Mouse (Mus musculus) intestine, postnatal 0 days (tissue): Measurements from ENCODE around the gene Plcb4. TPM values are rescaled to one million over a fixed set of nuclear protein-coding genes. Genes with fewer than 3 reads are reported as not detected.

Experiments used
- ATAC-seq: fragments of 200-750 bp; cut with Nextera tagmentation; 2 replicates; pipeline ENCODE4 v1.8.0; 2017; ENCODE audit warnings: mild to moderate bottlenecking, moderate TSS enrichment, moderate library complexity
- H3K27ac ChIP-seq: fragments of 300-500 bp; sonication (generic); 2 replicates; pipeline ENCODE4 v1.5.1; 2014; ENCODE audit warnings: mild to moderate bottlenecking, low read depth, low read length, moderate library complexity
- H3K27me3 ChIP-seq: fragments of 300-500 bp; sonication (generic); replicated peaks from 2 replicates; pipeline ENCODE4 v1.6.1; 2014; ENCODE audit warnings: low read length, mixed read lengths; ENCODE audit not compliant: control insufficient read depth, insufficient read depth
- H3K36me3 ChIP-seq: fragments of 300-500 bp; sonication (generic); 2 replicates; pipeline ENCODE4 v1.6.1; 2014; ENCODE audit warnings: mild to moderate bottlenecking, moderate library complexity; ENCODE audit not compliant: control insufficient read depth, insufficient read depth
- H3K4me1 ChIP-seq: fragments of 300-500 bp; sonication (generic); replicated peaks from 2 replicates; pipeline ENCODE4 v1.6.1; 2014; ENCODE audit warnings: antibody characterized with exemption, low read length, mixed read lengths; ENCODE audit not compliant: control insufficient read depth, insufficient read depth
- H3K4me2 ChIP-seq: fragments of 300-500 bp; sonication (generic); replicated peaks from 2 replicates; pipeline ENCODE4 v1.6.1; 2014; ENCODE audit warnings: low read depth, mild to moderate bottlenecking, moderate library complexity
- H3K4me3 ChIP-seq: fragments of 300-500 bp; sonication (generic); 2 replicates; pipeline ENCODE4 v1.5.1; 2014; ENCODE audit warnings: low read depth, low read length
- H3K9ac ChIP-seq: fragments of 300-500 bp; sonication (generic); 2 replicates; pipeline ENCODE4 v1.6.1; 2014; ENCODE audit warnings: mild to moderate bottlenecking, low read depth, low read length
- H3K9me3 ChIP-seq: fragments of 300-500 bp; sonication (generic); 2 replicates; pipeline ENCODE4 v1.6.1; 2016; ENCODE audit warnings: mixed run types; ENCODE audit not compliant: control insufficient read depth
- CTCF ChIP-seq: sonication (generic); IDR thresholded peaks from 2 replicates; pipeline ENCODE4 v1.5.1; 2016; ENCODE audit warnings: low read depth, mild to moderate bottlenecking, control low read depth, antibody characterized with exemption, moderate library complexity
- WGBS: fragments of 180-500 bp; shearing (Covaris S2); extraction: QIAGEN DNeasy Blood & Tissue Kit; methylation state at CpG from one replicate; pipeline ENCODE4 v1.1.7; 2014; 5-methylcytosine and 5-hydroxymethylcytosine counted together
- polyA plus RNA-seq: library from polyadenylated mRNA; unstranded; fragments of >200 nt; fragmentation: Nextera tagmentation; extraction: Ambion mirVana; gene quantifications from 2 replicates; pipeline ENCODE4 v1.2.1, GENCODE M21; 2015

The Plcb4 gene
- polyA plus RNA-seq, 1 experiment from 2014 or later, result 5.5 TPM

- Histone ChIP-seq H3K4me1 (no peaks in the 10 kb centered on the region), H3K27ac (no peak overlapping the region), H3K27me3 (no peaks in the 10 kb centered on the region), H3K9me3 (no peaks in the 10 kb centered on the region), H3K4me2 (no peak overlapping the region), H3K4me3 (no peak overlapping the region), H3K9ac (no peak overlapping the region), H3K36me3 (no peaks in the 10 kb centered on the region)
- TF ChIP-seq CTCF, result no peak
- ATAC-seq, result no peak
- WGBS, result 91% methylated on average over 4 of the region's 4 CpGs
Observed at GRCm38 (mm10) chr2:135883359-135883758, 224.5 kb downstream of the Plcb4 start.

- no peak overlapping the region for H3K4me3 ChIP-seq
- no peak overlapping the region for H3K9ac ChIP-seq
- no peaks in the 10 kb centered on the region for H3K9me3 ChIP-seq
- ATAC-seq, result no peak
- TF ChIP-seq CTCF, result no peak
- no peaks in the 10 kb centered on the region for H3K27me3 ChIP-seq
- H3K4me1 ChIP-seq, result no peaks in the 10 kb centered on the region
- 81% methylated on average over 7 of the region's 7 CpGs for WGBS
- H3K4me2 ChIP-seq, result no peak overlapping the region
- H3K27ac ChIP-seq, result no peak overlapping the region
- H3K36me3 ChIP-seq, result no peaks in the 10 kb centered on the region
Observed at GRCm38 (mm10) chr2:135884534-135885180, 225.8 kb downstream of the Plcb4 start.

- 59% methylated on average over 6 of the region's 6 CpGs for WGBS
- no peak overlapping the region for H3K27ac ChIP-seq
- no peak for ATAC-seq
Observed at GRCm38 (mm10) chr2:135885607-135886006, 226.8 kb downstream of the Plcb4 start.

DNA sequence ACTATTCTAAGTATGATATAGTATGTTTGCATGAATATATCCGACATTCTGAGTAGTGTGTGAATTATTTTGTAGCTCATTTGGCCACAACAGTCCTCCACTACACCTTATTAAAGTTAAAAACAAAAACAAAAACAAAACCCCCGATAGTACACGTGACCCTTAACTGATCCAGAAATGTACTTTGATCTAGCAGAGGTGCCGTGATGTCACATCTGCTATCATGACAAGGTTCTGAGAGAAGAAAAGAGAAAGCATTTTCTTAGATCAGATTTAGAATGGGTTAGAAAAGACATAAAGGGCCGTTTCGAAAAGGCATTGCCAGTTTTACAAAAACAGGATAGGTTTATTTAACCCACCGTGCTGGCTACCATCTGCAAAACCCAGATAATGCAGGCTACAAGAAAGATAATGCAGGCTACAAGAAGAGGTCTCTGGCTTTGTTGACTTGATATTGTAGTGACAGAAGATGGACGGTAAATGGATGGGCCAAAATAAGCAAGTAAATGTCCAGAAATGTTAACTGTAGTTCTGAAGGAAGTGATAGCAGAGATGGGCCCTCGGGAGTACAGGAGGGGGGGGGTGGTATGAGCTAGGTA, 227.4 kb downstream of the Plcb4 start:
- Histone ChIP-seq H3K36me3 (no peaks in the 10 kb centered on the region), H3K27me3 (no peaks in the 10 kb centered on the region), H3K9me3 (no peaks in the 10 kb centered on the region), H3K4me1 (no peaks in the 10 kb centered on the region), H3K27ac (no peak overlapping the region), H3K9ac (no peak overlapping the region), H3K4me3 (no peak overlapping the region), H3K4me2 (no peak overlapping the region)
- WGBS, result 78% methylated on average over 9 of the region's 9 CpGs
- no peak for ATAC-seq
- TF ChIP-seq CTCF, result no peak

More at GRCm38 (mm10) chr2:135885607-135886006, 226.8 kb downstream of the Plcb4 start:
- Histone ChIP-seq H3K27me3 (no peaks in the 10 kb centered on the region), H3K4me3 (no peak overlapping the region), H3K36me3 (no peaks in the 10 kb centered on the region), H3K4me2 (no peak overlapping the region), H3K4me1 (no peaks in the 10 kb centered on the region), H3K9me3 (no peaks in the 10 kb centered on the region), H3K9ac (no peak overlapping the region)
- no peak for TF ChIP-seq CTCF

DNA sequence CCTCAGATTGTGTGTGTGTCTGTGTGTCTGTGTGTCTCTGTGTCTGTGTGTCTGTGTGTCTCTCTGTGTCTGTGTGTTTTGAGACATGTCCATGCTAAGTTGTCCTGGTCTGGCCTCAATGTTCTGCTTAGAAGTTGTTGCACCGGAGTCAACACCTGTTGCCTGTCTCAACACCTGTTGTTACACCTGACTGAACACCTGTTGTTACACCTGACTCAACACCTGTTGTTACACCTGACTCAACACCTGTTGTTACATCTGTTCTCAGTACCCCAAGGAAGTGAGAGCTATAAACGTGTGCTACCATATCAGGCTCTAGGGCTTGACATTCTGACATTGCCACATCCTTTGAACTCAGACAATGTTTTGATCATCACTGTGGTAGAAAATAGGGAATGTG, 229.0 kb downstream of the Plcb4 start:
- Histone ChIP-seq H3K36me3 (no peaks in the 10 kb centered on the region), H3K27me3 (no peaks in the 10 kb centered on the region), H3K27ac (no peak overlapping the region), H3K4me3 (no peak overlapping the region), H3K9me3 (no peaks in the 10 kb centered on the region), H3K4me1 (no peaks in the 10 kb centered on the region), H3K9ac (no peak overlapping the region), H3K4me2 (no peak overlapping the region)
- TF ChIP-seq CTCF, result no peak
- WGBS, result 77% methylated on average over 2 of the region's 2 CpGs
- no peak for ATAC-seq

DNA sequence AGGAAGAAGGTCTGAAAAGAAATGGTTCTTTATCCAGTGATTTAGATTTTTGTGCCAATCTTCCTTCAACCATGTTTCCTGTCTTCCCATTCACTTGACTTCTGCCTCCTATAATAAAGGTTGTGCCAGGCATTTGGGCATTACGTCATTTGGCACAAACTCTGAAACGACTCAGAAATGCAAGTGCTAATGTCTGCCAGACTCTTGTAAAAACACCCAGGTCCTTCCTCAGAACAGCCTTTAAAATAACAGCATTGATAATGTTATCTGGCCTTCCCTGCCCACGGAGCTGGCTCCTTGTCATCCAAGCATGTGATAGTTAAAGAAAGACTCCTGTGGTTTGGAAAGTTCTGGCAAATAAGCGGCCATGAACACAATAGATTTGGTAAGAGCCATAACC, 229.4 kb downstream of the Plcb4 start:
- H3K9me3 ChIP-seq, result no peaks in the 10 kb centered on the region
- no peaks in the 10 kb centered on the region for H3K36me3 ChIP-seq
- no peak overlapping the region for H3K27ac ChIP-seq
- no peak overlapping the region for H3K4me2 ChIP-seq
- TF ChIP-seq CTCF, result no peak
- H3K4me1 ChIP-seq, result no peaks in the 10 kb centered on the region
- no peak for ATAC-seq
- H3K4me3 ChIP-seq, result no peak overlapping the region
- WGBS, result 71% methylated on average over 4 of the region's 4 CpGs
- no peak overlapping the region for H3K9ac ChIP-seq
- no peaks in the 10 kb centered on the region for H3K27me3 ChIP-seq
